Mouse (Mus musculus): ENCODE data around the gene Rrp1b. TPM values are rescaled to one million over a fixed set of nuclear protein-coding genes. Genes with fewer than 3 reads are reported as not detected.

Rrp1b gene
- total RNA-seq, 2 experiments from 2014 or later: 19.5 to 19.7 TPM

Other genes starting within 250 kb of the Rrp1b start
- gene Sik1, start 180.3 kb upstream of the Rrp1b start, total RNA-seq (2021): 10 to 100 TPM; 28.3 to 37.8 TPM
- 1 to 10 TPM in 1 of 2 experiments, under 1 TPM in 1; 0.72 to 1.8 TPM for gene Hsf2bp, start 249 bp downstream of the Rrp1b start, total RNA-seq (2021)
- 1 to 10 TPM; 5.3 to 6.7 TPM for gene Notch3, start 130.8 kb downstream of the Rrp1b start, total RNA-seq (2021)
- under 1 TPM; 0.23 to 0.42 TPM for gene Ephx3, start 153.4 kb downstream of the Rrp1b start, total RNA-seq (2021)
- gene Brd4, start 248.6 kb downstream of the Rrp1b start, total RNA-seq (2021): 100 to 1,000 TPM; 107 to 108 TPM

All from left cerebral cortex, adult 18-20 months (tissue).